Mouse (Mus musculus): ENCODE data around the gene Rbms3. TPM values are rescaled to one million over a fixed set of nuclear protein-coding genes. Genes with fewer than 3 reads are reported as not detected.

The Rbms3 gene
- polyA plus RNA-seq, 1 experiment from 2014 or later, result 76.1 TPM

DNA sequence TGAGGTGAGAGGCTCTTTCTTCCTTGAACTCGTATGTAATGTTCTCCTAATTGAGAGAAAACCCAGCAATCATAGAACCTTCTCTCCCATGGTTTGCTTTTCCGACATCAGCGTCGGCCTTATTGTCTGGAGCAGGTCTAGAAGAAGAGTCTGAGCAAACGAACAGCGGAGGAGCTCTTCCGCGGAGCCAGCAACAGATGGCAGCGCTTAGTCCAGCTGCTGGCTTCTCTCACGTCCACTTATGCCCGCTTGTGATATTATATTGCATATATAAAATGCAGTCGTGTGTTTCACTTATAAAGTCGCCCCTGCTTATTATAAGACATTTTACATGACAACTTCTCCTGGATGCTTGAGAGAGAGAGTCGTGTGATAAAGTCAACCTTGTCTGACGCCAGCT lies 685.8 kb downstream of the Rbms3 start:
- H3K9ac ChIP-seq, result no peak overlapping the region
- no peaks in the 10 kb centered on the region for H3K27me3 ChIP-seq
- no peak overlapping the region for H3K4me2 ChIP-seq
- no peaks in the 10 kb centered on the region for H3K36me3 ChIP-seq
- ATAC-seq (replicated peaks; ENCODE audit: low FRiP score), result no peak
- H3K27ac ChIP-seq, result no peak overlapping the region
- H3K9me3 ChIP-seq (replicated peaks), result no peaks in the 10 kb centered on the region
- H3K4me1 ChIP-seq, result peaks cover 32% of the 10 kb centered on the region
- 66% methylated on average over 15 of the region's 15 CpGs for WGBS
- no peak overlapping the region for H3K4me3 ChIP-seq (replicated peaks)

DNA sequence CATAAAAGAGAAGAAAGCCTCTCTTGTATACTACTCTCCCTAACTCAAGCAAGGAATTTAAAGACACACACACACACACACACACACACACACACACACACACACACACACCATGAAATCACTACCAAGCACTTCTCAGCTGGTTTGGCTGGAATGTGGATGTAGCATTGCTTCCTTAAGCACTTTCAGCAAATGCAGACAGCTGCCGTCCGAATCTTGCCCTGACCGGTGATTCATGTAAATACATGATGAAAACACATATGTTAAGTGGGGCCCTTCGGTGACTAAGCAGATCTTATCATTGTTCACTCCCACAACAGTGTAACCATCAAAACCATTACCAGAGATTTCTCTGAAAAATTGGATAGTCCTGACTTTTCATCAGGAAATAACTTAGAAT lies 688.6 kb downstream of the Rbms3 start:
- Histone ChIP-seq H3K9me3 (replicated peaks) (no peaks in the 10 kb centered on the region), H3K36me3 (no peaks in the 10 kb centered on the region), H3K27ac (no peak overlapping the region), H3K9ac (no peak overlapping the region), H3K4me2 (no peak overlapping the region), H3K27me3 (no peaks in the 10 kb centered on the region), H3K4me3 (replicated peaks) (no peak overlapping the region), H3K4me1 (peaks cover 21% of the 10 kb centered on the region)
- 70% methylated on average over 4 of the region's 4 CpGs for WGBS
- ATAC-seq (replicated peaks; ENCODE audit: low FRiP score), result no peak

DNA sequence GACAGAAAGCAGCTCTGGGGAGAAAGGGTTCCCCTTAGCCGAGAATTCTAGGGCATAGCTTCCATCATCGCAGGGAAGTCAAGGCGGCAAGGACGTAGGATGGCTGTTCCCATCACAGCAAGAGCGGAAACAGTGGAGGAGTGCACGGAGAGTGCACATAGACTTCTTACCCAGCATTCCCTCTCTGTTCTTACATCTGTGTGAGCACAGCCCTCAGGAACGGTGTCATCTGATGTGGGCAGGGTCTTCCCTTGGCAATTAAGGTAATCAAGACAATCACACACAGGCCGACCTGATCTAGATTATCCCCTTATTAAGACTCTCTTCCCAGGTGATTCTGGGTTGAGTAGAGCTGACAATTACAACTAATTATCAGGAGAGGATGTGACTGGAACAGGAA lies 689.0 kb downstream of the Rbms3 start:
- Histone ChIP-seq H3K9ac (no peak overlapping the region), H3K4me2 (no peak overlapping the region), H3K27ac (0 out of 2 replicates have a peak overlapping the region, but pooled peaks have one; percentile 18), H3K27me3 (no peaks in the 10 kb centered on the region), H3K36me3 (no peaks in the 10 kb centered on the region), H3K4me3 (replicated peaks) (no peak overlapping the region), H3K9me3 (replicated peaks) (no peaks in the 10 kb centered on the region), H3K4me1 (peaks cover 20% of the 10 kb centered on the region)
- WGBS, result 70% methylated on average over 8 of the region's 8 CpGs
- ATAC-seq (replicated peaks; ENCODE audit: low FRiP score), result no peak

DNA sequence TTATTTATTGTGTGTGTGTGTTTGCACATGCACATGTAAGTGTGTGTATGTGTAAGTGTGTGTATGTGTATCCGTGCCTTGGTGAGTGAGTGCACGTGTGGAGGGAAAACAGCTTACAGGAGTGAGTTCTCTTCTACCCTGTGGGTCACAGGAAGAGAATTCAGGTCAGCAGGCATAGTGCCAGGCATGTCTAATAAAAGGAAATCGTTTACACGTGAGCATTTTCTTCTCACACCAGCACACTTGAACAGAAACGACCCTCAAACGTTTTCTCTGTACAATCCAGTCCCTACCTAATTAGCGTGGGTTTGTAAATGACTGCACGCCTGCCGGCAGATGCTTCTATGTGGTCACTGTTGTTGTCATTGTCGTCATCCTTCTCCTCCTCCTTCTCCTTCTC lies 701.4 kb downstream of the Rbms3 start:
- ATAC-seq (replicated peaks; ENCODE audit: low FRiP score), result no peak
- Histone ChIP-seq H3K4me1 (no peaks in the 10 kb centered on the region), H3K36me3 (peaks cover 6% of the 10 kb centered on the region; the same call in 1 of the 2 replicates), H3K9me3 (replicated peaks) (no peaks in the 10 kb centered on the region), H3K27me3 (no peaks in the 10 kb centered on the region), H3K4me3 (replicated peaks) (no peak overlapping the region), H3K4me2 (no peak overlapping the region), H3K9ac (no peak overlapping the region), H3K27ac (no peak overlapping the region)
- WGBS, result 33% methylated on average over 10 of the region's 10 CpGs

DNA sequence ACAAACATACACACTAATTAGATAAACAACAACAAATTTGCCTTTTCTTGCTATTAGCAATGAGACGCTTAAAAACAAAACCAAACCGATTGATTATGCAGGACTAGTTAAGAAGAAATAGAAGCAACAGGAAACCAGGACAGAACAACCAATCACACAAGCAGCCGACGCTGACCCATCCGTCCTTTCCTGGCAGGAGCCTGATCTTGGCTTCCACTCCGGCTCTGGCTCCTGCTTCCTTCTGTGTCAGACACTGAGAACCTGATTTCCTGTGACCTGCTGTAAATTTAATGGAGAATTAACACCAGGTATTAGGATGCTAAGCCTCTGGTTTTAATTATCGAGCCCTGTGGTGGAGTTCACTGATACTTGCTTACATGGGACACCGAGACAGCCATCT lies 706.6 kb downstream of the Rbms3 start:
- ATAC-seq (replicated peaks; ENCODE audit: low FRiP score), result no peak
- 72% methylated on average over 8 of the region's 8 CpGs for WGBS
- Histone ChIP-seq H3K27me3 (no peaks in the 10 kb centered on the region), H3K36me3 (peaks cover 6% of the 10 kb centered on the region; the same call in 1 of the 2 replicates), H3K4me2 (no peak overlapping the region), H3K4me3 (replicated peaks) (no peak overlapping the region), H3K4me1 (peaks cover 6% of the 10 kb centered on the region; the same call in 1 of the 2 replicates), H3K27ac (no peak overlapping the region), H3K9ac (no peak overlapping the region), H3K9me3 (replicated peaks) (no peaks in the 10 kb centered on the region)

DNA sequence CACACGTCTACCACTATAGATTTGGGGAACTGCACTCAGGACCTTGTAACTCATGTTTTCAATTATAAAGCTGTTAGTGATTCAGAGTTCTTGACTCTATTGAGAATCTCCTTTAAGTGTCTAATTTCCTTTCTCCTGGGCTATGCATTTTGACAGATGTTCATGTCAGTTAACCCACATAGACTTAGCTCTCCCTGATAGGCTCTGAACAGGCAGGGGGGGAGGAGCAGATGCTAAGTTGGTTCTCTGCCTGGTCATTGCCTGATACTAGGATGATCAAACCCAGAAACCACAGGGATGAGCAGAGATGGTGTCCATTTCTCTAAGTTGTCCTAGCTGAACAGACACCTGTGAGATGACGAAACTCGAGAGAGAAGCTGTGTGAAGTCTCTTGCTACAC lies 707.2 kb downstream of the Rbms3 start:
- Histone ChIP-seq H3K4me1 (peaks cover 6% of the 10 kb centered on the region; the same call in 1 of the 2 replicates), H3K9me3 (replicated peaks) (no peaks in the 10 kb centered on the region), H3K27ac (no peak overlapping the region), H3K9ac (no peak overlapping the region), H3K4me2 (no peak overlapping the region), H3K36me3 (peaks cover 6% of the 10 kb centered on the region; the same call in 1 of the 2 replicates), H3K27me3 (no peaks in the 10 kb centered on the region), H3K4me3 (replicated peaks) (no peak overlapping the region)
- WGBS, result 89% methylated on average over 3 of the region's 3 CpGs
- ATAC-seq (replicated peaks; ENCODE audit: low FRiP score), result no peak

DNA sequence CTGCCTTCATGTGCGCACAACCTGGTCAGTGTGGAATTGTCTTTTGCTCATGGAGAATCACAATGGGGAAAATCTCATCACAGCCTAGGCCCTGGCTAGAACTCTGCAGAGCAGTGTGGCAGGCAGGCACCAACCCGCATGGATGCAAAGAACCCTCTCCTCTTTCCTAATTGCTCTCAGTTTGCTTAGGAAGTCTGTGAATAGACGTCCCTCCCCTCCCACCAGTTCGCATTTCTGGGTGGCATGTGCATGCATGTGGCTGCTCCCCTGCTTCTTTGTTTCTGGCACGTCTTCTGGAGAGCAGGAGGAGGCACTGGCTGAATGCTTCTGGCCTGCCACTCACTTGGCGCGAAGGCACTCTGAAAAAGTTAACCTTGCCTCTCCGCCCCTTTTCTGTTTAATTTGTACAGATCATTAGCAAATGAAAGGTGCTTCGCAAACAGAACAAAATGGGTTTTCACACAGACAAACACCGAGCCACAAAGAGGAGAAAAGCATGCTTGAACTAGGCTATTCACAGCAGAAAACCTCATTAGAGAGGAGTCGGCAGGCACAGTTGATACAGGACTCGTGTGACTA lies 710.2 kb downstream of the Rbms3 start:
- WGBS, result 42% methylated on average over 12 of the region's 12 CpGs
- 0 out of 2 replicates have a peak, but pooled peaks have one; percentile 43 for ATAC-seq (replicated peaks; ENCODE audit: low FRiP score)
- no peaks in the 10 kb centered on the region for H3K27me3 ChIP-seq

DNA sequence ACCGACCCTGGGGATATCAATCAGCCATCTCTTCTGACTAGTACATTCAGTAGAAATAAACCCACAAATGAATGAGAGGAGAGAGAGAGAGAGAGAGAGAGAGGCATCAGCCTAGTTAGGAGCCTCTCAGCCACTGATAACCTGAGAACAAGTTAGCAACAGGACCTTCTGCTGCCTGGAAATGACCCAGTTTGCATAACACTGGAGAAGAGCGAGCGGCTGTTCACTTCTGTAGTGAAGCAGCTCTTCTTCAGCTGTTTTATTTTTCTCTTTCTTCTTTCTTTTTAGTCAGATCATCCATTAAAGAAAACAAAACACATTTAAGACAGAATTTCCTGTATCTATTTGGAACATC lies 717.2 kb downstream of the Rbms3 start:
- H3K27ac ChIP-seq, result peak overlapping the region; percentile 64; the same call in 1 of the 2 replicates
- ATAC-seq (replicated peaks; ENCODE audit: low FRiP score), result no peak

More for the DNA sequence above, 710.2 kb downstream of the Rbms3 start:
- no peak overlapping the region for H3K9ac ChIP-seq
- H3K4me1 ChIP-seq, result peaks cover 6% of the 10 kb centered on the region; the same call in 1 of the 2 replicates
- no peak overlapping the region for H3K4me3 ChIP-seq (replicated peaks)
- no peak overlapping the region for H3K27ac ChIP-seq
- no peaks in the 10 kb centered on the region for H3K36me3 ChIP-seq
- no peak overlapping the region for H3K4me2 ChIP-seq
- H3K9me3 ChIP-seq (replicated peaks), result no peaks in the 10 kb centered on the region

DNA sequence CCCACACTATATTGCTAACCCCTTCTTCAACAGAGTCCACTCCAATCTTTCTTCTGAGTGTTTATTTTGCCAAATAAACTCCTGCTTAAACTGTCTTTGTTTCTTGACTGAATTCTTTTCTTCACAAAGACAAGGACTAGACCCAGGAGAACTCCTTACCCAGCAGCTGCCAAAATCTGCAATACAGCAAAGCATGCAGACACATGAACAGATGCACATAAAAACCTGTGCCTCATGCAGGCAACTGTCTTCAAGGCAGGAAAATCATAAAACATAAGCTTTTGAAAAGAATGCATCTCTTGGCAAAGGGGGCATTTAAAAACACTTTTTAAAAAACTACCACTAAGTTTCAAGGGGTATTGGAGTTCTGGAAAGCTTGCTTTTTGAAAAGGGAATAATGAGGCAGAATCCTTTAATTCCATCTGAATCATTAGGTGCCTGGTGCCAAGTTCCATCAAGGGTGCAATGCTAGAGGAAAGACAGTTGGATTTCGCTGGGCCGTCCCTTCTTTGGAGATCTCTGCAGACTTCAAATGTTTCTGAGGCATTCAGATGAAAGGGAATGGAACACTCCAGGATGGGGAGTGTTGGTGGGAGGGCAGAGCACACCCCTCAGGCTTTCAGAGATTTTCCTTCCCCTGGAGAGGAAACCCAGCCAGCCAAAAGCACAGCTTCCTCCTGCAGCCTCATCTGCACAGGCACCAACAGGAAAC lies 717.8 kb downstream of the Rbms3 start:
- no peak overlapping the region for H3K4me2 ChIP-seq
- WGBS, result 39% methylated on average over 2 of the region's 2 CpGs
- no peaks in the 10 kb centered on the region for H3K27me3 ChIP-seq
- H3K4me3 ChIP-seq (replicated peaks), result no peak overlapping the region
- no peak overlapping the region for H3K9ac ChIP-seq
- H3K36me3 ChIP-seq, result no peaks in the 10 kb centered on the region
- ATAC-seq (replicated peaks; ENCODE audit: low FRiP score), result no peak
- no peaks in the 10 kb centered on the region for H3K9me3 ChIP-seq (replicated peaks)
- peaks cover 13% of the 10 kb centered on the region for H3K4me1 ChIP-seq
- H3K27ac ChIP-seq, result 0 out of 2 replicates have a peak overlapping the region, but pooled peaks have one; percentile 64

More for the DNA sequence above, 717.2 kb downstream of the Rbms3 start:
- Histone ChIP-seq H3K4me2 (no peak overlapping the region), H3K36me3 (no peaks in the 10 kb centered on the region), H3K9ac (no peak overlapping the region), H3K9me3 (replicated peaks) (no peaks in the 10 kb centered on the region), H3K27me3 (no peaks in the 10 kb centered on the region), H3K4me3 (replicated peaks) (no peak overlapping the region), H3K4me1 (peaks cover 13% of the 10 kb centered on the region)
- 34% methylated on average over 3 of the region's 3 CpGs for WGBS

DNA sequence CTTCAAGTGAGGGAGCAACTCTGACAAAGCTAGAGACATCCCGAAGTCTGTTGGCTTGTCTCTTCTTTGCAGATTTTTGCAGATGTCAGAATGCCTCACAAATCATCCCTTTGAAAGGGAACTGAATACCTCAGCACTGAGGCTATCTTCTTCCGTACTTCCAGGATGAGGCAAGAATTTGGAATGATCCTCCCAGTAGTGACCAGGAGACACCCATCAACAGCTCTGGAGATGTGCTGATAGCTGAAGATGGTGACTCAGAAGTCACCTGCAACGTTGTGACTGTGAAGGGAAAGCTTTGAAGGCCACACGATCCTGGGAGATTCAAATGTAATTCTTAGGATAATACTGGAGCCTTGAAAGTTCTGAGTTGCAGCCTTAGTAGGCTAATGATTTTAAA lies 720.2 kb downstream of the Rbms3 start:
- peaks cover 13% of the 10 kb centered on the region for H3K4me1 ChIP-seq
- H3K27me3 ChIP-seq, result no peaks in the 10 kb centered on the region
- H3K9ac ChIP-seq, result no peak overlapping the region
- H3K4me3 ChIP-seq (replicated peaks), result no peak overlapping the region
- H3K36me3 ChIP-seq, result no peaks in the 10 kb centered on the region
- no peak overlapping the region for H3K27ac ChIP-seq
- WGBS, result 70% methylated on average over 4 of the region's 4 CpGs
- no peak overlapping the region for H3K4me2 ChIP-seq
- no peaks in the 10 kb centered on the region for H3K9me3 ChIP-seq (replicated peaks)
- no peak for ATAC-seq (replicated peaks; ENCODE audit: low FRiP score)

DNA sequence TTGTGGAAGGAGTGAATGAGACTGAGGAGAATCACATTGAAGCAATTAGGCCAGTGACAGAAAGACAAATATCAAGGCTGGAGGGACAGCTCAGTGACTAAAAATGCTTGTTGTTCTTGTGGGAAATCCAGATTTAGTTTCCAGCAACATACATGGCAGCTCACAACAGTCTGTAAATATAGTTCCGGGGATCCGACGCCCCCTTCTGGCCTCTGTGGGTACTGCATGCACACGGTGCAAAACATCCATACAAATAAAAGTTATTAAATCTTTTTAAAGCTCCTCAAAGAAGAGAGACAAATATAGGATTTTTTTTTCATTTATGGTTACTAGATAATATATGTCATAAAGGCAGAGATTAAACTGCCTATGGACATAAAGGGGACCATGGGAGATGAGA lies 722.8 kb downstream of the Rbms3 start:
- H3K36me3 ChIP-seq, result no peaks in the 10 kb centered on the region
- H3K4me2 ChIP-seq, result no peak overlapping the region
- H3K4me1 ChIP-seq, result peaks cover 20% of the 10 kb centered on the region
- no peak overlapping the region for H3K27ac ChIP-seq
- no peak for ATAC-seq (replicated peaks; ENCODE audit: low FRiP score)
- no peaks in the 10 kb centered on the region for H3K9me3 ChIP-seq (replicated peaks)
- 69% methylated on average over 4 of the region's 4 CpGs for WGBS
- no peak overlapping the region for H3K9ac ChIP-seq
- H3K27me3 ChIP-seq, result no peaks in the 10 kb centered on the region
- no peak overlapping the region for H3K4me3 ChIP-seq (replicated peaks)

DNA sequence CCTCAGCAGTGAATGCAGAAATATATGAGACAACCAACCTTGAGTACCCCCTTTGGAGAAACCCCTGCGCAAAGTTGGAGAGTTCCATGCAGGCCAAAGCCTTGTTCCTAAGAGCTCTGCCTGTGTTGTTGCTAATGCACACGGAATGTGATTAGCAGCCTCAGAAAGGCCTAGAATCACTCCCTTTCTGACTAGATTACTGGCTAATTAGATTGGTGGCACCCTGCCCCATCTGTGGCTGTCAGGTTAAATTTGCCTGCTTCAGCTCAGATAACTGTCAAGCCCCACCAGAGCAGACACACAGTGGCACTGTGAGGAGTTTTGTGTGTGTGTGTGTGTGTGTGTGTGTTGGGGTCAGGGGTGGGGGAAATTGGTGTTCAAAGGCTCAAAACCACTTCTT lies 724.1 kb downstream of the Rbms3 start:
- Histone ChIP-seq H3K36me3 (no peaks in the 10 kb centered on the region), H3K9me3 (replicated peaks) (no peaks in the 10 kb centered on the region), H3K9ac (no peak overlapping the region), H3K27ac (no peak overlapping the region), H3K27me3 (no peaks in the 10 kb centered on the region), H3K4me3 (replicated peaks) (no peak overlapping the region), H3K4me2 (no peak overlapping the region), H3K4me1 (peaks cover 16% of the 10 kb centered on the region)
- ATAC-seq (replicated peaks; ENCODE audit: low FRiP score), result no peak
- 86% methylated on average over 2 of the region's 2 CpGs for WGBS

All from kidney, embryonic 15.5 days (tissue).